Mouse (Mus musculus): ENCODE data around the gene Lmo3. TPM values are rescaled to one million over a fixed set of nuclear protein-coding genes. Genes with fewer than 3 reads are reported as not detected.

Lmo3 gene
- not detected in 2 replicates for polyA plus RNA-seq (2012; ENCODE audit: insufficient read depth, insufficient read length, low replicate concordance, missing spikeins)

DNA sequence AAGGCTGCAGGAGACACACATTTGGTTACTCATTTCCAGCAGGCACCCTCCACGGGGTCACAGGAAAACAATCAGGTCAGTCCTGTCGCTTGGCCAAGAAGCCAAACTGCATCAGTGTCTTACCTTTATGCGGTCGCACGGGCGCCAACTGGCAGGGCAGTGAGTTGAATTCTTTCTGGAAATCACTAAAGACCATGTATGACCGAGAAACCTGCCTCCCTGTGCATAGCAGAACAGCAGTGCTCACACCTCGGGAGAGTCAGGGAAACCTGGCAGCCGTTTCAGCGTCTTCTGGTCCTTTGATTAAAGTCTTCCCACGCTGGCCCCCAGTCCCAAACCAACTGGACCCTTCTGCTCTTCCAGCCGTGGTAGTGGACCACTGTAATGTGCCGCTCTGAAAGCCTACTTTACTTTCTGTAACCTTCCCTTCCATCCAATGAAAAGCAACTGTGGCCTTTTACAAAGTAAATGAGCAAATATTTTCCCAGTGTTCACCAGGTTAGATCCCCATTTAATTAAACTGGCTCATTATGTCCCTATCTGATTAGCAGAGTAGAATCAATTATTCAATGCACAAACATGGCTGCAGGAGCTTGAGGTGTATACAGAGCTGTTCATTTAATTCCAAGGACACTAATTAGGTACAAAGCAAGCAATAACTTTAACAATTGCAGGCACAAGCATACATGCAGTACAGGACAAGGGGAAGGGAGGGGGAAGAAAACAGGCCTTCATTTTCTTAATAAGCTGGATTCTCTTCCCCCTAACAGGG, at the start of gene Lmo3:
Lmo3 (minus strand) TSS at position 235 of the 772 bp plus-strand sequence.
- Histone ChIP-seq H3K27ac (ENCODE audit: insufficient read depth, low read depth, low read length) (no peak within 1 kb of the TSS), H3K4me1 (ENCODE audit: control insufficient read depth, insufficient read depth, low read length) (no peaks in the 10 kb centered on the region), H3K4me3 (ENCODE audit: insufficient read depth, low read depth, low read length) (no peak within 1 kb of the TSS)
- TF ChIP-seq CTCF (IDR thresholded peaks at IDR 0.05; ENCODE audit: insufficient read depth, low read depth, low read length) (no peak), POLR2A (IDR thresholded peaks at IDR 0.05; ENCODE audit: insufficient read depth, low read depth, low read length) (no peak)
- WGBS, result 53% methylated on average over 13 of the region's 13 CpGs

DNA sequence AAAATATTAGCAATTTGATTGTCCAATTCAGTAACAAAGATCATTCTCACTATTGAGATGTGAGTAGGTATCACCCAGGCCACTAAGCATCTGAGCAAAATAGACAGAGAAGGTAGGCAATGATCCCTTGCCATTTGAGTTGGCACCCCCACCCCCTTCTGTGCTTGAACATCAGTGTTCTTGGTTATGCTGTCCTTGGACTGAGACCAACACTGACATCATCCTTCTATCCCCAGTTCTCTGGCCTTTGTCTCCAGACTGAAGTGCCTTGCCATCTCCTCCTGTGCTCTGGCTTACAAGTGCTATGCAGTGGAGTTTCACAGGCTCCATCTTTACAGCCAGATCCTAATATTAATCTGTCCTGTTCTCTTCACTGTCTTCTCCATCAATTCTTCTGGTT, 39.0 kb upstream of the Lmo3 start:
- Histone ChIP-seq H3K4me3 (ENCODE audit: insufficient read depth, low read depth, low read length) (no peak overlapping the region), H3K4me1 (ENCODE audit: control insufficient read depth, insufficient read depth, low read length) (no peaks in the 10 kb centered on the region)
- no peak for TF ChIP-seq CTCF (IDR thresholded peaks at IDR 0.05; ENCODE audit: insufficient read depth, low read depth, low read length)
- TF ChIP-seq POLR2A (IDR thresholded peaks at IDR 0.05; ENCODE audit: insufficient read depth, low read depth, low read length), result no peak

DNA sequence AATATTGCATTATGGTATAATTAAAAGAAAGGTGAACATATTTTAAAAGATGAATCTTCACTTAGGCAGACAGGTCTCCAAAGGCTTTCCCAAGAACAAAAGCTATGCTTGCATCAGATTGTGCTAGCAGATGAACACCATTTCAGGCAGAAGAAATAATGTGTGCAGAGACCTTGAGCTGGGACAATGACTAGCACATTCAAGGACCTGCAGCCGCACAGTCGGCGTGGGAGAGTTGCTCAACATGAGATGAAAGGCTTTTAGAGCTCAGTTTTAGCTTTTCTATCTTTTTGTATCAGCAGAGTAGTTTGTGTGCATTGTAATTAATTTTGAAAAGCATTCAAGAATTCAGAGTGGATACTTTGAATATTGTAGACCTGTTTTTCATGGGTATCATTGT, 36.6 kb upstream of the Lmo3 start:
- Histone ChIP-seq H3K4me1 (ENCODE audit: control insufficient read depth, insufficient read depth, low read length) (no peaks in the 10 kb centered on the region), H3K27ac (ENCODE audit: insufficient read depth, low read depth, low read length) (no peak overlapping the region), H3K4me3 (ENCODE audit: insufficient read depth, low read depth, low read length) (no peak overlapping the region)
- TF ChIP-seq CTCF (IDR thresholded peaks at IDR 0.05; ENCODE audit: insufficient read depth, low read depth, low read length) (no peak), POLR2A (IDR thresholded peaks at IDR 0.05; ENCODE audit: insufficient read depth, low read depth, low read length) (no peak)
- WGBS, result 91% methylated on average over 3 of the region's 3 CpGs

More for the DNA sequence above, 39.0 kb upstream of the Lmo3 start:
- H3K27ac ChIP-seq (ENCODE audit: insufficient read depth, low read depth, low read length), result no peak overlapping the region

DNA sequence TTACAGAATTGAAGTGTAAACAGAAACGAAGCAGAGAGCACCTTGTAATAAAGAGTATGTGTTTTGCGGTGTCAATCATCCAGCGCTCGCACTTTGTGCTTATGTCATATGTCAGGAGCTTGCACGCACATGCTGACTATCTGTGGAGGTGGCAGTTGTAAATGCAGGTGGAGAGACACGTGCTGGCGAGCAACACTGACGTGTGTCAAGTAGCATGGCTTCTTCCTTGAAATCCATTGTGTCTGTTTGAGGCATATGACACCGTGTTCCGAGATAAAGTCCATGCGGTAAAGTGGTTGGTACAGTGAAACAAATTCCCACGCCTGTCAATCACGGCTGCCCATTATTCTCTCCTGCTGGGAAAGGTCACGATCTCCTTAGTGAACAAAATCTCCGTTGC, 15.2 kb upstream of the Lmo3 start:
- Histone ChIP-seq H3K27ac (ENCODE audit: insufficient read depth, low read depth, low read length) (no peak overlapping the region), H3K4me1 (ENCODE audit: control insufficient read depth, insufficient read depth, low read length) (no peaks in the 10 kb centered on the region), H3K4me3 (ENCODE audit: insufficient read depth, low read depth, low read length) (no peak overlapping the region)
- no peak for TF ChIP-seq POLR2A (IDR thresholded peaks at IDR 0.05; ENCODE audit: insufficient read depth, low read depth, low read length)
- no peak for TF ChIP-seq CTCF (IDR thresholded peaks at IDR 0.05; ENCODE audit: insufficient read depth, low read depth, low read length)
- WGBS, result 88% methylated on average over 15 of the region's 15 CpGs

DNA sequence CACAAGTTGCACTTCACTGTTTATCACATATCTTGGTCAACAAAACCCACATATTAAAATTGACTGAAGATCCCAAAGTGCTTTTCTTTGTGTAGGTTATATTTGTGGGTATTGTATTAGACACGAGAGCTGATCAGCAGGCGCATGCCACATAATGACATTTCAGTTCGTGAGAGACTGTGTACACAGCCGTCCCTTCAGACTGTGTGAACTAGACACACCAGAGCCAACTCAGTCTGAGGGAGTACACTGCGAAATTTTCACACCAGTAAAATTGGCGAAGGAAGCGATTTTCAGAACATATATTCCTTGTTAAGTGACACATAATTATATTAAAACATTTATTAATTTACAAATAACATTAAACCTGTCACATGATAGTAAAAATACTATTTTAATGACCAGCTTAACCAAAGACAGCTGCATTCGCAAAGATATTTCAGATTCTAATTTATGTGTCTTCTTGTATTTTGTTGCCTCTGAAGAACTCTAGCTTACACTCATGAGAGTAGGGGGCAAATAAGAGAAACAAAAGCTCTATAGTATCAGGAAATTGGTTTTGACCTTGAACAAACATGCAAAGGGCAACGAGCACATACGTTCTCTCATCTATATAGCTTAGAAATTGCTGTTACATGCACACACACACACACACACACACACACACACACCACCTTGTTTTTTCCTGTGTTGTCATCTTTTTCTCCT, 14.4 kb upstream of the Lmo3 start:
- TF ChIP-seq POLR2A (IDR thresholded peaks at IDR 0.05; ENCODE audit: insufficient read depth, low read depth, low read length), result no peak
- TF ChIP-seq CTCF (IDR thresholded peaks at IDR 0.05; ENCODE audit: insufficient read depth, low read depth, low read length), result no peak
- Histone ChIP-seq H3K27ac (ENCODE audit: insufficient read depth, low read depth, low read length) (no peak overlapping the region), H3K4me1 (ENCODE audit: control insufficient read depth, insufficient read depth, low read length) (no peaks in the 10 kb centered on the region), H3K4me3 (ENCODE audit: insufficient read depth, low read depth, low read length) (no peak overlapping the region)
- whole genome bisulfite sequencing, result 81% methylated on average over 10 of the region's 10 CpGs

DNA sequence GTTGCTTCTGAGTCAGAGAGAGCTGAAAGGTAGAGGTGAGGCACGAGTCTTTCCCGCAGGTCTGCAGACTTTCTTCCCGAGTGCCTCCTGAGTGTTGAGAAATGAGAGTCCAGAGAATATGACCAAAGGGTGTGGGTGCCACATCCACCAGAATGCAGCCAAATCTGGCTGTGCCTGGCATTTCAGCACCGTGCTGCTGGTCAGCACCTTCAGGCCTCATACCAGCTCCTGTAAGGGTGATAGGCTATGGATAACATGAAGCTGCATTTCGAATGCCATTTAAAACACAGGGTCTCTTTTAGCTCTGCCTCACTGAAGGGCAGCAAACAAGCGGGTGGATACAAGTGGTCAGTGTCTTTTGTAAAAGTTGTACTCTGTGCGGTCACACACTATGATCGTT, 1.5 kb upstream of the Lmo3 start:
- 63% methylated on average over 8 of the region's 8 CpGs for WGBS
- Histone ChIP-seq H3K4me3 (ENCODE audit: insufficient read depth, low read depth, low read length) (no peak overlapping the region), H3K27ac (ENCODE audit: insufficient read depth, low read depth, low read length) (no peak overlapping the region), H3K4me1 (ENCODE audit: control insufficient read depth, insufficient read depth, low read length) (no peaks in the 10 kb centered on the region)
- no peak for TF ChIP-seq POLR2A (IDR thresholded peaks at IDR 0.05; ENCODE audit: insufficient read depth, low read depth, low read length)
- no peak for TF ChIP-seq CTCF (IDR thresholded peaks at IDR 0.05; ENCODE audit: insufficient read depth, low read depth, low read length)

DNA sequence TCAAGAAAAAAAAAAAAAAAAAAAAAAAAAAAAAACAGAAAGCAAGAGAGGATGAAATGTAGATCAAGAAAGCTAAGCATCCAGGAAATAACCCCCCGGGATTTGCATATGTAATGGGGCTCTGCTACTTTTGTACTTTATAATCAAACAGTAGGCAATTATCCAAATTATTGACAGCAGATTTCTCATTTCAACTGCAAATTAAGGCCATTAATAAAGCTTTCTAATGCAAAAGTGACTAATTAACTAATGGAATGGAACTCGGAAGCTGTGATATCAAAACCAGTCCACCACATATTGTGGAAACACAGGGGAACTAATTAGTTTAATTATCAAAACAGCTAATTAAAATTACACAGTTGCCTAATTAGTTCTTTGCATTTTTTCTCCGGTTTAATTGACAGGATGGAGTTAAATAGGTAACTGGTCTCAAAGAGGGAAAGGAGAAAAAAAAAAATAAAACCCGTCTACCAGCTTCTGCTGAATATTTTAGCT, 785 bp upstream of the Lmo3 start:
- TF ChIP-seq POLR2A (IDR thresholded peaks at IDR 0.05; ENCODE audit: insufficient read depth, low read depth, low read length), result no peak
- TF ChIP-seq CTCF (IDR thresholded peaks at IDR 0.05; ENCODE audit: insufficient read depth, low read depth, low read length), result no peak
- WGBS, result 41% methylated on average over 4 of the region's 4 CpGs
- Histone ChIP-seq H3K4me3 (ENCODE audit: insufficient read depth, low read depth, low read length) (no peak overlapping the region), H3K27ac (ENCODE audit: insufficient read depth, low read depth, low read length) (no peak overlapping the region), H3K4me1 (ENCODE audit: control insufficient read depth, insufficient read depth, low read length) (no peaks in the 10 kb centered on the region)

DNA sequence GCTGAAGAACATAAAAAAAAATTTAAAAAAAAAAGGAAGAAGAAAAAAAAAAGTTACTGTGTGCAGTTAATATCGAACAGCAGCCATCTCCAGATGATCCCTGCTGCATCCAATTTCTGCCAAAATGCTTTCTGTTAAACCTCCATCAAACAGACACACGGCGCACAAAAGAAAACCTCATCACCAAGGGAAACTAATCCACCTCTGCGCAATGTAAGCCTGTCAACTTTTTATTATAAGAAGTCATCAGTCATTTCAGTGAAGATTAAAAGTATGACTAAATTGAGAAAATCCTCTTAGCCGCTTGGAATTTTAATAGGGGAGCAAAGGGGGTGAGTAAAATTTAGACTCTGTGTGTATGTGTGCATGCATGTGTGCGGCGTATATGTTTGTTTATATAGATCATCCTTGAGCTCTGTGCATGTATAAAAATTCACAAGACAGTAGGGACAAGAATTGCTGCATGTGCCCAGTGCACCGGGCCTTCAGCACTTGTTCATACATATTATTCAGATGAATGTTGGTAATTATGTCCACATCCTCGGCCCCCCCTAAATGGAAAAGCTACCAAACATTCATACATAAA, 1.2 kb downstream of the Lmo3 start:
- Histone ChIP-seq H3K27ac (ENCODE audit: insufficient read depth, low read depth, low read length) (no peak overlapping the region), H3K4me1 (ENCODE audit: control insufficient read depth, insufficient read depth, low read length) (no peaks in the 10 kb centered on the region), H3K4me3 (ENCODE audit: insufficient read depth, low read depth, low read length) (no peak overlapping the region)
- WGBS, result 84% methylated on average over 9 of the region's 9 CpGs
- no peak for TF ChIP-seq POLR2A (IDR thresholded peaks at IDR 0.05; ENCODE audit: insufficient read depth, low read depth, low read length)
- TF ChIP-seq CTCF (IDR thresholded peaks at IDR 0.05; ENCODE audit: insufficient read depth, low read depth, low read length), result no peak

DNA sequence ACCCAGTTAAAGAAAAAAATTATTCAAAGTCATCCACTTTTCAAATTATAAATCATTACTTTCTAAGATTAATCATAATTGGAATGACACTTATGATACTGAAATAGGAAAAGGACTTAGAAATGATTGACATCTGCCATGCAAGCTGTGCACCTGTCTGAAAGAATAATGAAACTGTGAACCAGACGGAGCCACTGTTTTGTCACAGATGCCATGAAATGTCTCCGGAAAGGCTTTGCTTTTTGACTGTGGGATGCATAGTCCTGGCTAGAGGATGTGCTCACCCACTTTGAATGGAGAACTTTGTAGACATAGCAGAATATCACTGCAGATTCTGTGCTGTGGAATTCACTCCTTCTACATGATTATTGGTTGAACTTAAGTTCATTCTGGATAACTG, 18.4 kb downstream of the Lmo3 start:
- Histone ChIP-seq H3K27ac (ENCODE audit: insufficient read depth, low read depth, low read length) (no peak overlapping the region), H3K4me1 (ENCODE audit: control insufficient read depth, insufficient read depth, low read length) (no peaks in the 10 kb centered on the region), H3K4me3 (ENCODE audit: insufficient read depth, low read depth, low read length) (no peak overlapping the region)
- WGBS, result 83% methylated on average over 2 of the region's 2 CpGs
- TF ChIP-seq POLR2A (IDR thresholded peaks at IDR 0.05; ENCODE audit: insufficient read depth, low read depth, low read length), result no peak
- no peak for TF ChIP-seq CTCF (IDR thresholded peaks at IDR 0.05; ENCODE audit: insufficient read depth, low read depth, low read length)

All from olfactory bulb, adult 2 months (tissue).